Mouse (Mus musculus) cerebellum, adult 2 months (tissue): ENCODE measurements at regions not wholly inside any gene's neighbourhood (a gene's known extent, or its start where the extent isn't known, plus 50 kb on each side); places are given as distances from the start of the nearest gene placed in this dataset.

Source experiments
- DNase-seq, 2 experiments: peaks; one replicate each; pipeline ENCODE4 v3.0.0; 2021
- H3K27ac ChIP-seq: fragments of 200-500 bp; 2 replicates; pipeline ENCODE4 v1.5.1; 2012; ENCODE audit warnings: low read length, control low read depth, inconsistent platforms; ENCODE audit not compliant: insufficient read depth
- H3K27me3 ChIP-seq: fragments of 200-500 bp; 2 replicates; pipeline ENCODE4 v1.6.1; 2012; ENCODE audit warnings: inconsistent platforms, mild to moderate bottlenecking, low read length, moderate library complexity; ENCODE audit not compliant: control insufficient read depth, insufficient read depth
- H3K4me1 ChIP-seq: fragments of 200-500 bp; 2 replicates; pipeline ENCODE4 v1.6.1; 2011; ENCODE audit warnings: low read length; ENCODE audit not compliant: control insufficient read depth, insufficient read depth
- H3K4me3 ChIP-seq: fragments of 200-500 bp; replicated peaks from 2 replicates; pipeline ENCODE3; 2011; ENCODE audit warnings: mild to moderate bottlenecking, low read depth, low read length, control low read depth; ENCODE audit not compliant: insufficient read depth
- CTCF ChIP-seq: fragments of 200-500 bp; IDR thresholded peaks from 2 replicates; pipeline ENCODE4 v1.5.1; 2011; ENCODE audit warnings: low read depth, mild to moderate bottlenecking, control low read depth, low read length, moderate library complexity, borderline replicate concordance; ENCODE audit not compliant: insufficient read depth
- POLR2A ChIP-seq: fragments of 200-500 bp; IDR thresholded peaks from 2 replicates; pipeline ENCODE4 v1.6.1; 2011; ENCODE audit warnings: low read length, control low read depth, borderline replicate concordance; ENCODE audit not compliant: insufficient read depth
- WGBS: fragments of 180-500 bp; shearing (Covaris S2); methylation state at CpG from one replicate; pipeline ENCODE4 v1.1.7; 2018; 5-methylcytosine and 5-hydroxymethylcytosine counted together

DNA sequence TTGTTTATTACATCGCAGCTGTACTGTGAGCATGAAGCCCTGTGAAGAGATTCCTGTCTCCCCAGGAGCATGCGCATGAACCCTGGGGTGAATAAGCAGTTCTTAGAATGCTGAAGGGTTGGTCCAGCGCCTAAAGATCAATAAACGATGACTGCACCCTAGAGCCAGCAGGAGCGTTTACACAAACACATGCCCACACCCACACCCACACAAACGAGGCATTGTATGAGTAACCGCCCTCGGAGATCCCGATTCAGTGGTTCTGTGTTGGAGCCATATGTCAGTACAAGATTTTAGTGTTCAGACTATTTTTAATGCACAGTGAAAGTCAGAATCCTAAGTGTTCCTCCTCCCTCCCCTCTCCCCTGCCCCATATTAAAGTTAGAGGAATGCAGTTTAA lies 57.3 kb downstream of the Edn1 start:
- Histone ChIP-seq H3K4me1 (no peaks in the 10 kb centered on the region), H3K27me3 (no peaks in the 10 kb centered on the region), H3K27ac (no peak overlapping the region), H3K4me3 (no peak overlapping the region)
- no peak for TF ChIP-seq POLR2A
- no peak for TF ChIP-seq CTCF
- WGBS = 84% methylated on average over 9 of the region's 9 CpGs
- no peak for DNase-seq

DNA sequence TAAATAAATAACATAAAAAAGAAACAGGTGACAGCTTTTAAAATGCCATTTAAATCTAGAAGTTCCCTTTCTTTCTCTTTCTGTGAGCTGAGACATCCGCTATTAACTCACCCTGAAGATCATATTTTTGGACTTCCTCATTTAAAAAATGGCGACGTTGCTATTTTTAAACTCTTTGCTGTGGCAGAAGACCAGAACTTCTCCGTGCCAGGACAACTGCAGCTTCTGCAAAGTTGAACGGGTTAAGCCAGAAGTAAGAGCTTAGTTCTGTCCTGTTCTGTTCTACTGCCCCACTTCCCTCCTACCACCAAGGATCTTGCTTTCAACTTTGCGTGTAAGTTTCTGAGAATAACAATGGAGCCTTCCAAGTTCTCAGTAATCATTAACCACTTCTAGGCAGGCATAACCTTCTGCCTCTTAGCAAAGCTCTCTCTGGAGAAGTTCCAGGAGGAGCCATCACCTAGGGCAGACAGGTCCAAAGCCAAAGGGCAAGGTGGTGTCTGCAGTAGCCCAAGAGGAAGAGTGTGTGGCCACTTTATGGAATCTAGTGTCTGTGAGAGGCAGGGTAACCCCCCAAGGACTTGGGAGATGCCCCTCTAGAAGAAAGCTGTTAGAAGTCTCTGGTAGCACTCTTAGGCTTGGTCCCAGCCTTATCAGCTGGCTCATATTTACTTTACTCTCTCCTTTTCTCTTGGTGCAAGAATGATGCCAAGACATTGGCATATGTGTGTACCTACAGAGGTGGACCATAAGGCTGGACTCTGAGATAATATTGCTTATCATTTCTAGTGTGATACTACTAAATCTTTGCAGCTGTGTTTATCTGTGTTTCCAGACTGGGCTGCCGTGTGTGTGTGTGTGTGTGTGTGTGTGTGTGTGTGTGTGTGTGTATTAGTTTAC lies 66.6 kb downstream of the Edn1 start:
- Histone ChIP-seq H3K4me3 (no peak overlapping the region), H3K27me3 (no peaks in the 10 kb centered on the region), H3K27ac (no peak overlapping the region), H3K4me1 (no peaks in the 10 kb centered on the region)
- TF ChIP-seq CTCF = no peak
- TF ChIP-seq POLR2A = no peak
- DNase-seq = no peak
- WGBS = 55% methylated on average over 7 of the region's 7 CpGs

DNA sequence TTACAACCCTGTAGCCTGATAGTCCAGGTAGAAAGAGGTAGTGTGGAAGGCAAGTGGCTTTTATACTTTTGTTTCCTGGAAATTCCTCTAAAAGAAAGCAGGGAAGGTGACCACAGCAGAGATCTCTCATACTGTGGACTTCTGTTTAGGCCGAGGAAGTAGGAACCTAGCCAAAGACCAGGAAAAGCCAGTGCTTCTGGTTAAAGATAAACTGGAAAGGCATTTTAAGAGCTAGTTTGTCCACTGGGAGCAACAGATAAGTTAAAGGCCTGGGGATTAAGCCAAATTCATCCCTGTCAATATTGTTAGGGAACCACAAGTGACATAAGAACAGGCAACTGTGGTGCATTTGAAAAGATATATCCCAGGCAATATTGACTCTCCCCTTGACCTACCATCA lies 68.5 kb downstream of the Edn1 start:
- no peaks in the 10 kb centered on the region for H3K4me1 ChIP-seq
- no peak overlapping the region for H3K4me3 ChIP-seq
- no peak overlapping the region for H3K27ac ChIP-seq
- WGBS = 67% methylated on average over 1 of the region's 1 CpGs
- no peak for DNase-seq
- H3K27me3 ChIP-seq = no peaks in the 10 kb centered on the region; the same call in 1 of the 2 replicates
- TF ChIP-seq CTCF = no peak

DNA sequence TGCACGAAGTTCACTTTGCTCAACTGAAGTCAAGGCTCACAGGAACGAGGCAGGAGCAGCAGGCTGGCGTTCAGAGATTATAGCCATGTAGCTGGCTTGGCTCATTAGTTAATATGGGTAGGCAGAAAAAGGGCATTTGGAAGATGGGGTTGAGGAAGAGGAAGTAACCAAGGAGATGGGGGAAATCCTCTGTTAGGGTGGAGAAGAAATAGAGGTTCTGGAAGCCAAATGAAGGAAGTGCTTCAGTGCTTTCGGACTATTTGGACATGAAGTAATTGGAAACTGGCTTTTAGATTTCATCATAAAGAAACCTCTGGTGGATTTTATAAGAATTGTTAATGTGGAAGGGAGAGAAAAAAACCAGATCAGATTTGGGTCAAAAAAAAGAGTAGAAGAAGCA lies 70.9 kb downstream of the Edn1 start:
- H3K27ac ChIP-seq = no peak overlapping the region
- TF ChIP-seq CTCF (no peak), POLR2A (no peak)
- H3K4me1 ChIP-seq = no peaks in the 10 kb centered on the region
- H3K27me3 ChIP-seq = no peaks in the 10 kb centered on the region; the same call in 1 of the 2 replicates
- H3K4me3 ChIP-seq = no peak overlapping the region
- no peak for DNase-seq
- 87% methylated on average over 4 of the region's 4 CpGs for WGBS

GRCm38 (mm10) chr13:42374181-42374596 lies 72.9 kb downstream of the Edn1 start:
- no peak overlapping the region for H3K27ac ChIP-seq
- no peaks in the 10 kb centered on the region; the same call in 1 of the 2 replicates for H3K27me3 ChIP-seq
- DNase-seq = peak in 1 of 2 experiments; percentile 5
- TF ChIP-seq CTCF = no peak
- no peak for TF ChIP-seq POLR2A
- H3K4me3 ChIP-seq = no peak overlapping the region
- whole genome bisulfite sequencing = 61% methylated on average over 8 of the region's 8 CpGs
- H3K4me1 ChIP-seq = no peaks in the 10 kb centered on the region

GRCm38 (mm10) chr13:42379675-42380074 lies 78.4 kb downstream of the Edn1 start:
- no peak for DNase-seq
- Histone ChIP-seq H3K27me3 (no peaks in the 10 kb centered on the region; the same call in 1 of the 2 replicates), H3K27ac (no peak overlapping the region), H3K4me1 (no peaks in the 10 kb centered on the region), H3K4me3 (no peak overlapping the region)
- 44% methylated on average over 6 of the region's 6 CpGs for WGBS
- no peak for TF ChIP-seq POLR2A
- no peak for TF ChIP-seq CTCF

DNA sequence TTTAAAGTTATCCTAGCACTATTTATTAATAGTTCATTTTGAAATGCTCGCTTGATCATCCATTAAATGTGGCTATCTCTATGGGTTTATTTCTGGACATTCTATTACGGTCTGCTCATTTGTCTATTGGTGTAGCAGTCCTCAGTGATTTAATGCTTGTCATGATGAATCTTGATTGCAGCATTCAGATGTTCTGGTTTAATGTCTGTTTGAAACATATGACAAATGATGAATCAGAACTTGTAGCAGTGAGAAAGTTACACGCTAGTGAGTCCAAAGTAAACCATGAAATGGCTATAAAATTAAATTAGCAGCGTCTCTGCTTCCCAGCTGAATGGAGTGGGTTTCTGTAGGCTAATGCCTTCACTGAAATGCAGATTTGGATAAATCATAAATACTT lies 81.8 kb downstream of the Edn1 start:
- WGBS = 84% methylated on average over 4 of the region's 4 CpGs
- DNase-seq = no peak
- H3K27me3 ChIP-seq = no peaks in the 10 kb centered on the region
- H3K4me3 ChIP-seq = no peak overlapping the region
- TF ChIP-seq CTCF = no peak
- TF ChIP-seq POLR2A = no peak
- no peaks in the 10 kb centered on the region for H3K4me1 ChIP-seq
- H3K27ac ChIP-seq = no peak overlapping the region

DNA sequence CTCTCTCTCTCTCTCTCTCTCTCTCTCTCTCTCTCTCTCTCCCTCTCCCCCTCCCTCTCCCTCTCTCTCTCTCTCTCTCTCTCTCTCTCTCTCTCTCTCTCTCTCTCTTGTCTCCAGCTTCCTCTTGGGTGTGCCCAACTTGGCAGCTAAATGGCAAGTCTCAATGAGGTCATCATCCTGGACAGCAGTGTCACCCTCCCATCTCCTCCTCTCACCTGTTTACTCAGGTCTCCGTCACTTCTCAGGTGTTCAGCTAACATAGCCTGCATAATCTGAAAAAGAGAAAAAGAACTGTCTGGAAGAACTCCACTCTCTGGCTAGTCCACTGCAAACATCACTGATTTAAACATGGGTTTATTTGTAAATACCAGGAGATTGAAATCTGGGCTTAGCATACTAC lies 89.1 kb downstream of the Edn1 start:
- DNase-seq = no peak
- Histone ChIP-seq H3K4me1 (no peaks in the 10 kb centered on the region), H3K4me3 (no peak overlapping the region), H3K27me3 (no peaks in the 10 kb centered on the region), H3K27ac (no peak overlapping the region)
- TF ChIP-seq CTCF (no peak), POLR2A (no peak)
- WGBS = 83% methylated on average over 1 of the region's 1 CpGs
